Mouse (Mus musculus) megakaryocyte progenitor cell, adult 5-6 weeks (primary cell): ENCODE data around the gene Pigh. TPM values are rescaled to one million over a fixed set of nuclear protein-coding genes. Genes with fewer than 3 reads are reported as not detected.
A peak's percentile ranks its signal among the peaks of the same experiment; 100 is the strongest.

Source experiments
- ATAC-seq: replicated peaks from 2 replicates; pipeline ENCODE4 v1.8.0; 2016; ENCODE audit warnings: mild to moderate bottlenecking, moderate TSS enrichment, inconsistent platforms; ENCODE audit not compliant: poor library complexity
- total RNA-seq, 2 experiments: library from RNA; stranded (forward) in 1 of 2; stranded (reverse) in 1 of 2; fragments of 157-497, 149-512 nt in 1 of 2; fragments of 200-1000 nt in 1 of 2; gene quantifications; 2 replicates each; pipeline versions ENCODE4 v1.2.3 to v1.2.4; 2015 to 2017

The Pigh gene
- total RNA-seq (2015) (17.1 and 18.2 TPM in 2 replicates), total RNA-seq (2017) (13.2 and 15.8 TPM in 2 replicates)

DNA sequence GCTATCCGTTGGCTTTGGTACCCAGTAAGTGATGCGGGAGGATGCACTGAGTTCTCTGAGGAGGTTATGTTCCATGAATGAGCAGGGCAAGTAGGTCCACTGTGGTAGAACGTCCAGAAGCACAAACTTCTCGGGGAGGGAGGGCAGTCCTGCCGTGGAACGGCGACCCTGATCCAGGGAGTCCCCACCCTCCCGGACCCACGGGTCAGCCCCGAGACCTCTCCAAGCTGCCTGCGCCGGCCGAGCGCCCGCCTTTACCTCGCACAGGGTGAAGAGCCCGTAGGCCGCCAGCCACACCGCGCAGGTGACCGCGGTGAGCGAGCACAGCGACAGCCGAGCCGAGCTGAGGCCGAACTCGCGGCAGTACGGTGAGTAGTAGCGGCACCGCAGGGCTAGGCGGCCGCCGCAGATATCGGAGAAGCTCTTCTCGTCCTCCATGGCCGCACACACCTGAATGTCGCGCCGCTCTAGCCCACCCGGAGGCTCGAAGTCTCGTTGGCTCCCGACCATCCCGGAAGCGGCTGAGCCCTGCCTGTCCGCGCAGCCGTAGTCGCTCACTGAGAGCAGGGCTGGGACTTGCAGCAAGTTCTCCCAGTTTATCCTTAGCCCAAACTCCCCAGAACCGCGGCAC is at the start of gene Pigh:
TSS of gene Pigh (minus strand) at position 470 of the 631 bp plus-strand sequence.
- ATAC-seq: peak; percentile 93

DNA sequence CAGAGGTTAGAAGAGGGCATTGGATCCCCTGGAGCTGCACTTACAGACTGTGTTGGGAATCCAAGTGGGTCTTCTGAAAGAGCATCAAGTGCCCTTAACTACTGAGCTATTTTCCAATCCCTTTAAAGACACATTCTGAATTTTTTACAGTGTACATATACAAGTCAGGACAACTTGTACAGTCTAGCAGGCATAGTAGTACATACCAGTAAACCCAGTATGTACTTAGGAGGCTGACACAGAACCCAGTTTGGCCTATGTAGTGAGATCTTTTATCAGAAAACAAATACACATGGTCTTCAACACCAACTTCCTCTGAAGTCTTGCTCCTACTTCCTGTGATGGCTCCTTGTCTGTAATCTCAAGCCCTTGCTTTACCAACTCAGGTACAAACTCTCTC is 49.5 kb upstream of the Pigh start:
- no peak for ATAC-seq

DNA sequence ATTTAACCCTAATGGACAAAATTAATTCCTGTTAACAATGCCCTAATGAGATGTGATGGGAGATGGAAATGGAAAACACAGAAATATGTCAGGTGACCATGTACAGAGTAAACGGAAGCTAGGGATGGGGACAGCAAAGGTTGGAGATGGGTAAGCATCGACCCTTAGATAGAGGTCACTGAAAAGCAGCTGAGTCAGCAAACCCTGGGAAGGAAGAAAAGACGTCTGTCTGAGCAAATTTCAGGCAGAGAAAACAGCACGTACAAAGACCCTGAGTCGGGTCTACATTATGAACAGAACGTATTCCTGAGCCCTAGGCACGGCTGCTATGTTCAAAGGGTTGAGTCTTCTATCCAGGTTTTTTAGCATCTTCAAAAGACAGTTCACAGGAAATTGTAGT is 47.5 kb upstream of the Pigh start:
- no peak for ATAC-seq

DNA sequence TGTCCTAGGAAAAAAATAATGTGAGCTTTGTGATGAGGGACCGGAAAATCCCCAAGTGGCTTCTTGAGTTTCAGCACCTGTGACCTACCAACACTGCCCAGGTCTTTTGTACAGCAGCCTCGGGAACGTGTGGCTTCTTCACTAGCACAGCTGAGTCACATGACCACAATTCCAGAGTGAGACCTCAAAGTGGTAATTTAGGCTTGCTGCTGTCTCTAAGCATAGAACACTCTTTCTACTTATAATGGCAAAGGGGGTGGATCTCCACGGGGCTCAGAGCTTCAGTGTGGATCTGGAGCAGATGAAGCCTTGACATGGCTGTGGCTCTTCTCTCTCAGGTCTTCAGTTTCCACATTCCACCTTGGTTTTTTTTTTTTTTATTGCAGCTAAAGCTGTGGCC is 45.7 kb upstream of the Pigh start:
- no peak for ATAC-seq

DNA sequence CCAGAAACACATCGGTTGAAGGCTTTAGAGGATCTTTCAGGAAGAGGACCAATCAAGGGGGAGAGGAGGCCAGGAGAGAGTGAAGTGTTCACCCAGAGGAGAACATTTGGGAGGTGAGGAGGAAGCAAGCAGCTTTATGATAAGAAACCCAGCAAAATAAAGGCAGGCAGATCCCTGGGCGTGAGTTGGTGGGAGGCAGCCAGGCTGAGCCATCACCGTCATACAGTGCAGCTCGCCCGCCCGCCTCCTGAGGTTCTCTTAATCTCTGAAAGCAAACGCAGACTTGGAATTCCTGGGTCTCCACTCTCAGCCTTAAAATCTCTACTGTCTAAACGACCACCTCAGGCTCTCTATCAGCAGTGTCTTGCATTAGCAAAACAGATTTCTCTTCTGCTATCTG is 45.2 kb upstream of the Pigh start:
- no peak for ATAC-seq

DNA sequence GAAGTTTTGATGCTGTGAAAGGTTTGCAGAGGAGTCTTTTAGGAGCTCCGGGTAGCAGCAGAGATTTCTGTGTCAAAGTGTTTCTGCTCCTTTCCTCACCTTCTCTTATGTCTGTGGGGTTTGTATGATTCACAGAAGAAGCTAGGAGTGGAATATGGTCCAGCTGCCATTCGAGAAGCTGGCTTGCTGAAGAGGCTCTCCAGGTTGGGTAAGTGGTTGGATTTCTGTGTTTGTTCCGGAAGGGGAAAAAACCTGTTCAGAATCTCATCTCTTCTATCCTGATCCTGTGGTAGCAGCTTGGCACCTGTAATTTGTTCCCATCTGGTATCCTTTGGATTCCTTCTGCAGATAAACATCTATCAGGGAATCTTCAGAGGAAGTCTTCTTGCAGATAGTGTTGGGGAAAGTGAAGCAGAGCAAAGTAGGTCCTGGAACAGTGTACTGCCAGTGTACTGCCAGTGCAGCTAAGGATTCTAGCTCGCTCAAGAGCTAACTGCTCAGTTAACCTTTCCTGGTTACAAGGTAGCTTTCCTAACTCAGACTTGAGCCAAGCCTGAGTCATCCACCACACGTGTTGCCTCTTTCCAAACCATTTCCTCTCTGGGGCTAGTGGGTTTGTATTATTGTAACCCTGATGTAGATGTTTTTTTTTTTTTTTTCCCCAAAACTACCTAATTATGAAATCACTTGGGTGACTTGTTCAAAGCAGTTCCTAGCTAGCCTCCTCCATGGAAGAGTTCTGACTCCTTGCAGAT is 42.4 kb upstream of the Pigh start:
- peak; percentile 82 for ATAC-seq

DNA sequence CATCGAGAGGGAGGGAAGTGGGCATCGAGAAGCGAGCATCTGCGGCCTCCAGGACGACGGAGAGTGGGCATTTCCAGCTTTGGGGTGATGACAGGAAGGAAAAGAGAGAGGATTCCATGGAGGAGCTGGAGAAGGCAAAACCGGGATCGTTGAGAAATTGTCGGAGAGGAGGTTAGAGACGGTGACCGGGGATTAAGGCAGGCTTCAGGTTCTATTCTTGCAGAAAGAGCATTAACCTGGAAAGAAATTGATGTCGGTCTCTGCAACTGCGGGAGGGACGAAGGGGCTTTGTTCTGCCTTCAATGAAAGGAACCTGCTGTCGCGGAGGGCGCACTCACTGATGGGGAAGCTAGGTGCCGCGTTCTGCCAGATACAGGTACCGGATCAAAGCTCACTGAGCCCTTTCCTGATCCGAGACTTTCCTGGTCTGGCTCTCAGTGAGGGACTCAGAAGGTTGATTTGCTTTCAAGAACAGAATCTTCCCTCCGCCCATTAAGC is 41.8 kb upstream of the Pigh start:
- no peak for ATAC-seq

DNA sequence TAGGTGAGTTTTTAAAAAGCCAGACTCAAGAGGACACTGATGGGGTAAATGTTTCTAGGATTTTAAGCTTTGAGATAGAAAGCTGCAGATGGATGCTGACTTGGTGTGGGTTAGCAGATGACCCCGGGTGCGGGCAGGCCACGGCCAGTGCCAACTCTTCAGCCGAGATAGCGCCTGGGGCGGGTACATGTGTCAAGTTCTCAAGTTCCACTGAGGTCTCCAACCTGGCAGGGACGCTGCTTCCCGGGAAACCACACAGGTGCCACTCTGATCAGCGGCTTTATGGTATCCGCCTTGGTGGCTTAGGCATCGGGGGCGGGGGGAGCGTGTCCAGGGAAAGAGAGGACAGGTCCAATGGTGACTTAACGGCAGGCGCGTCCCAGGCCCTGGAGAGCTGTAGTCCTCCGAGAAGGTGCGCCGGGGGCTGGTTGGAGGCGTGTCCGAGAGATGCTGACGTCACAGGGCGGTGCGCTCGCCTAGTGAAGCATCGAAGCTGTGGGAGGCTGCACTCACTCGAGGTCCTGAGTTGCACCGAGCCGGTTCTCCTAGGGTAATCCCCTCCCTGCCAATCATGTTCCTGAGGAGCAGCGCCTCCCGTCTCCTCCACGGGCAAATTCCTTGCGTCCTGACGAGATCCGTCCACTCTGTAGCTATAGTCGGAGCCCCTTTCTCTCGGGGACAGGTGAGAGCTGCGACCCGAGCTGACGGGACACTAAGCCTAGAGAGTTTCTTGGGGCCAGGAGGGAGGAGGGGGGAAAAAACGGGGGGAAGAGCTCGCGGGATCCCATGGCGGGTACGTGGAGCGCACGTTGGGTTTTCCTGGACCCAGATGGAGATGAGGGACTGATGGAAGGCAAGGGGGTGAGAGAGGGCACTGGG is 41.1 kb upstream of the Pigh start, which contains the start of gene Arg2:
TSS of gene Arg2 (plus strand) at position 479 of the 879 bp plus-strand sequence.
- ATAC-seq: peak; percentile 90

DNA sequence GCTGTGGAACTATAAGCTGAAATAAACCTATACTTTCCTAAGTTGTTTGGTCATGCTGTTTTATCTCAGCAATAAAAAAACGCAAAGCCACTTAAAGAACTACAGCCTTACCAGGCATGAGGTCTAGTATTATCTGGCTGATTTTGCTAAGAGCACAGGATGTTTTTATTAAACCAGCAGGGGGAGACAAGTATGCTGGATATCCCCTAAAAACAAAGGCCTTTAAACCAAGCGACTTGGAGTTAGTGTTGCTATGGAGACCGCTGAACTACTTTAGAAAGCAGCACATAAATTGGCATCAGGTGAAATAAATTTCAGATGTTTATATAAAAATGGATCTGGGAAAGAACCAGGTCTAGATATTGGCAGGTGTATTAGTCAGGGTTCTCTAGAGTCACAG is 33.4 kb upstream of the Pigh start:
- peak; percentile 68; the same call in 1 of the 2 replicates for ATAC-seq

DNA sequence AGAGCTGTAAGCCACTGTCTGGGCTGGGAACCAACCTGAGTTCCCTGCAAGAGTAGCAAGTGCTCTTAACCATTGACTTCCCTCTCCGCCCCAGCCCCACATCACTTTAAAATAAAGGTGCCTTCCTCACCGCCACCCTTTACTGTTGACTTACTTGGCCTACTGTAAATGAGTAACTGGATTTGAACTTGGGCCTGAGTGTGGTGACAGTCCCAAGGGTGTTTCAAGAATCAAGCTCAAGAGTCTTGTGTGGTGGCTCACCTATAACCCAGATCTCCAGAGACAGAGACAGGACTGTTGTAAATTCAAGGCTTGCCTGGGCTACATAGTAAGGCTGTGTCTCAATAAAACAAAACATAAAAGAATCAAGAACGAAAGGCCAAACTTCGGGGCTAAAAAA is 29.5 kb upstream of the Pigh start:
- ATAC-seq: no peak

DNA sequence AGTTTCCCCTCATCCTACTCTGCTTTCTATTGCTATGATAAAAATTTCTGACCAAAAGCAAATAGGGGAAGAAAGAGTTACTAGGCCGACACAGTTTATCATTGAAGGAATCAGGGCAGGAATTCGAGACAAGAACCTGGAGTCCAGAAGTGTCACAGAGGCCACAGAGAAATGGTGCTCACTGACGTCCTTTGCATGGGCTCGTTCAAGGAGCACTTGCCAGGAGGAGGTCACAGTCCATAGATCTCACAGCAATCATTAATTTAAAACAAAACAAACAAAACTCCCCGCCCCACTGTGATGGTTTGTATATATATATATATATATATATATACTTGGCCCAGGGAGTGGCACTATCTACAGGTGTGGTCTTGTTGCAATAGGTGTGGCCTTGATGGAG is 15.9 kb upstream of the Pigh start:
- no peak for ATAC-seq

DNA sequence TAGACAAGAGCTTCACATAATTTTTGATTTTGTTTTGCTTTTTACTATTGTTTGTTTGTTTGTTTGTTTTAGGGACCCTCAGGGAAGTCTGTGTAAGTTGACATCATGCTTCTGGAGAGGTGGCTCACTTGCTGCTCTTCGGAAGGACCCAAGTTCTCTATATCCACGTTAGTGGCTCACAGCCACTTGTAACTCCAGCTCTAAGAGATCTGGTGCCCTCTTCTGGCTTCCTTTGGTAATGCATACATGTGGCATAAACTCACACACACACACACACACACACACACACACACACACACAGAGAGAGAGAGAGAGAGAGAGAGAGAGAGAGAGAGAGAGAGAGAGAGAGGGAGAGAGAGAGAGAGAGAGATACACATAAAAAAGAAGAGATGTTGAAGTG is 15.1 kb upstream of the Pigh start:
- no peak for ATAC-seq

DNA sequence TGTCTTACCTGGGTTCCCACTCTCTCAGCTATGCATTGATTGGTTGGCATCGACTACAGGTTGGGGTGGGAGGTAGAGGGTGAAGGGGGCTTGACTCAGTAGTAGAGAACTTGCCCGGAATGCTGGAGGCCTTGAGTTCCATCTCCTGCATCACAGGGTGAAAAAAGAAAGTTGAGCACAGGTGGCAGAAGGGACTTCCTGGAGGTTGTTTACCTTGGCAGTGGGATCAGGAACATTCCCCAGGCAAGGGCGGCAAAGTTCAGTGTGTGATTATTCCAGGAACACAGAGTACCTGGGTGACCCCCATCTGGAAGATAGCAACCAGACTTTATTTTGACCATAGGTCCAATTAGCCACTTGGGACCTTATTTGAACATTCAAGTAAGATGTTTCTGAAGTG is 14.3 kb upstream of the Pigh start:
- ATAC-seq: no peak

DNA sequence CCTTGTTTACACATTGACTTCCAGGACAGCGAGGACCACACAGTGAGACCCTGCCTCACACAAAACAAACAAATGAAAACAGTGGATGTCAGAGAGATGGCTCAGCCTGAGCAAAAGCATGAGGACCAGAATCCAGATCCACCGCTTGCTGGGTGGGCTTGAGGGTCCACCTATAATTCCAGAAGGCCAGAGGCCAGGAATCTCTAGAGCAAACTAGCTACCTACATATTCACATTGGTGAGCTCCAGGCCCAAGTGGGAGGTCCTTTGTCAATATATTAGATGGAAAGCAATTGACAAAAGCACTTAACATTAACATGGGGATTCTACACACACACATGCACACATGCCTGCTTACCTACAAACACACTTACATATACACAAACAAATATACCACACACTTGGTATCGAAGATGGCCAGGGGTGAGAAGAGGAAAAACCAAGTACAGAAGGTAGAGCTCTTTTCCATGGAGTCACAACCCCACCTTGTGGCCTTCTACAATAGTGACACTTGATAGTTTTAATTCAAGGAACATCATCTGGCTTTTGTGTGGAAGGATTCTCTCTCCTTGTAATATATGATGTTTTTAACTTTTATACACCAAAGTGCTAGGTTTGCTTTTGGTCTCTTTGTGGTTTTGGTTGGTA is 7.8 kb upstream of the Pigh start:
- peak; percentile 79 for ATAC-seq

DNA sequence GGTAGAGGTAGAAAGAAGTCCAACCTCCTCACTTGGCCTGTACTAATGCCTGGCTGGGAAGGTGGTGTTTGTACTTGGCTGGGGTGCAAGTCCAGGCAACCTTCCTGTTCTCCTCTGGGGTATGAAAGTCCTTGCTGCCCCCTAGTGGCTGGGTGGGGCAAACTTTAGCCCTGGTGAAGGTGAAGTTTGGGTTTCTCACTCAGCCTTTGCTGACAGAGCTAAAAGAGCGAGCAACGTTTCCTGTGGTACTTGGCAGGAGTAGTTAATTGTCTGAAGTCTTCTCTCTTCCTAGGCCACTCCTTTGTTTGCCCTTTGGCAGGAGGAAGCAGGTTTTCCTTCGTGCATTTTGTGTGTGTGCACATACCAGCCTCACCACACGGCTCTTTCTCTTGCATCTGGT is 3.1 kb upstream of the Pigh start:
- ATAC-seq: peak; percentile 72

DNA sequence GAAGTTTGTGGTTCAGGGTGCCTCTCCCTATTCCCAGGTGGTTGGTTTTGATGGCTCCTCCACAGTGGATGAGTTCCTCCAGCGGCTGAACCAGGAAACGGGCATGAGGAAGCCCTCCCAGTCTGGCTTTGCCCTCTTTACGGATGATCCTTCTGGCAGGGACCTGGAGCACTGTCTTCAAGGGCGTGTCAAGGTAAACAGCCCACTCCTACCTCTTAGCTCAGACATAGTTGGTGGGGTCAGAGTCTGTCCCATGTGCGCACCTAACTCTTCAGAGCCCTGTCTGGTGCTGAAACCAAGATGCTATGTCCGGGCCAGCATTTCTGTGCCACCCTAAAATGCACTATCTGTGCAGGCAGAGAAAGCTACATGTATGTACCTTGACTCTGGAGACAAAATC is 16.1 kb downstream of the Pigh start:
- ATAC-seq: no peak

DNA sequence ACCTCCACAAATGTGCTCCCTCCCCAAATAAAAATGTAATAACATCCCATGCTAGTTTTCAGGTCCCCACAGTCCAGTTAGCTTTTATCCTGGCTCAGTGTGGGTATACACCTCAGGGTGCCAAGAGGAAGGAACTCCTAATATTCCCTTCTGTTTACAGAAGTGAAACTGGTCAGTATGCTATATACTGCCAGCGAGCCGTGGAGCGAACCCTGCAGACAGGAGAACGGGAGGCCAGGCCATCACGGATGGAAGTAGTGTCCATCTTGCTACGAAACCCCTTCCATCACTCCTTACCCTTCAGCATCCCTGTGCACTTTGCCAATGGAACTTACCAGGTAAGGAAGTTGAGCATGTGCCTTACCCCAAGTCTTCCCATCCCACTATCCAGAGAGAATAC is 16.9 kb downstream of the Pigh start:
- peak; percentile 54 for ATAC-seq

DNA sequence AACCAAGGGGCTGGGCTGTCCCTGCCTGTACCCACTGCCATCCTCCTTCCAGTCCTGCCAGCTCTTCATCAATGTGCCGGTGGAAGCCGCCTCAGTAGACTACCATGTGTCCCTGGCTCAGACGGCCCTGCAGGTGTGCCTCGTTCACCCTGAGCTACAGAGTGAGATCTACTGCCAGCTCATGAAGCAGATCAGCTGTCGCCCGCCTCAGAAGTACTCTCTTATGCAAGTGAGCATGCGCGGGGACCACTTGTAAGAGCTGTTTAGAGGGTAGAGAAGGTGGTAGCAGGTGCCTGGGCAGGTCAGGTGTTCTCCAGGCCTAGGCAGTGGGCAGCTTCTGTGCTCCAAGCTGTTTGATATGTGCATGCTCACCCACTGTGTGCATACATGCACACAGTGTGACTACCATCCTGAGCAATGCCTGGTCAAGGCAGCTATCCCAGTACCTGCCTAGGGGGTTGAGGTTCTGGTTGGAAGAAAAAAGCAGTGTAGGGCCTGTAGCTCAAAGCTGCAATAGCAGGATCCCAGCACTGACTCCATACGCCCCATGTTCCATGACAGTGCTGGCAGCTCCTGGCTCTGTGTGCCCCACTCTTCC is 18.6 kb downstream of the Pigh start:
- no peak for ATAC-seq

DNA sequence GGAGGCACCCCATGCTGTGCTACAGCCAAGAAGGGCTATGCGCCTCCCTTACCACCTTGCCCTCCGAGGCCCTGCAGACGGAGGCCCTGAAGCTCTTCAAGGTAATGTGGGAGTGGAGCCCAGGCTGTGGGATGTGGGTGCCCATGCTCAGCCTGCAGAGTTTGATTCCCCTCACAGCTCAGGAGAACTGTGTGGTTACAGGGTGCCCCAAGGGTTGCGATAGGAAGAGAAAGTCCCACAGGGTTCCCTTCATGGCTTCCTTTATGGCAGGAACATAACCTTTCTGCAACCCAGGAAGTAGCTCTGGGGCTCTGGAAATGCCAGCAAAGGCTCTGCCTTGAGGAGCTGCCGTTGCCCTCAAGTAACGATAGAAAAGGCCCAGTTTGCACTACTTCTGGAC is 19.5 kb downstream of the Pigh start:
- ATAC-seq: peak; percentile 45

DNA sequence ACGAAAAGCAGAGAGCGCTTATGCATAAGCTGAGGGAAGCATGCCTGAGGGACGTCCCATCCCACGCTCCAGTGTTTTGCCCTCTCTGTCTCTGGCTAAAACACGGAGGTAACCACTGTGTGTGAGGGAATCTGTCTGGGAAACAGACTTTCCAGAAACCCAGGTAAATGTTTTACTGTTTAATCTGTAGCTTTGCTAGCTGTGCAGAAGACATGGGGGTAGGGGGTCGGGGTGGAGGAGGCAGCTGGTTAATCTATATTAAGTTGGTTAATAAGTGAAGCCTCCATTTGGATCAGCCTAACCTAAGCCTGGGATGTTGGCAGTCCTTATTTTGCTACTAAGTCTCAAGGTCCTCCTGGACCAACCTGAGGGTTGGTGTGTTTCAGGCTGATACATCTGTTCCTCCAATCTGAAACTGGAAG is 20.3 kb downstream of the Pigh start:
- ATAC-seq: no peak
